Mouse (Mus musculus) thymus, postnatal 4 days (tissue): Measurements from ENCODE around the gene Pik3c2g.
"Not testable (repeated sequence)": the region's sequence is repeated elsewhere in the genome, so short reads cannot be mapped to it uniquely, and the experiment has no call there.

Source experiments
- DNase-seq: peaks from one replicate; pipeline ENCODE4 v3.0.0; 2021

The Pik3c2g gene

GRCm38 (mm10) chr6:139846889-139847544, 260.0 kb downstream of the Pik3c2g start:
- no peak for DNase-seq

- DNase-seq, result no peak
Observed at GRCm38 (mm10) chr6:139849931-139850330, 262.9 kb downstream of the Pik3c2g start.

- DNase-seq, result no peak
Observed at GRCm38 (mm10) chr6:139851705-139852603, 264.9 kb downstream of the Pik3c2g start.

- DNase-seq, result no peak
Observed at GRCm38 (mm10) chr6:139852836-139853235, 265.8 kb downstream of the Pik3c2g start.

- DNase-seq, result no peak
Observed at GRCm38 (mm10) chr6:139860141-139860540, 273.1 kb downstream of the Pik3c2g start.

- DNase-seq, result no peak
Observed at GRCm38 (mm10) chr6:139861534-139861933, 274.5 kb downstream of the Pik3c2g start.

GRCm38 (mm10) chr6:139865059-139865673, 278.1 kb downstream of the Pik3c2g start:
- no peak for DNase-seq

GRCm38 (mm10) chr6:139874418-139875176, 287.6 kb downstream of the Pik3c2g start:
- DNase-seq, result peak; percentile 41

- no peak for DNase-seq
Observed at GRCm38 (mm10) chr6:139876691-139877090, 289.7 kb downstream of the Pik3c2g start.

GRCm38 (mm10) chr6:139877476-139878361, 290.7 kb downstream of the Pik3c2g start:
- DNase-seq, result no peak

GRCm38 (mm10) chr6:139878362-139878696, 291.3 kb downstream of the Pik3c2g start:
- DNase-seq, result no peak

GRCm38 (mm10) chr6:139882076-139882475, 295.1 kb downstream of the Pik3c2g start:
- DNase-seq, result no peak

GRCm38 (mm10) chr6:139887175-139887574, 300.2 kb downstream of the Pik3c2g start:
- DNase-seq, result no peak

GRCm38 (mm10) chr6:139895637-139896036, 308.6 kb downstream of the Pik3c2g start:
- DNase-seq, result no peak

GRCm38 (mm10) chr6:139899630-139900151, 312.7 kb downstream of the Pik3c2g start:
- DNase-seq, result no peak

- DNase-seq, result no peak
Observed at GRCm38 (mm10) chr6:139901801-139902200, 314.8 kb downstream of the Pik3c2g start.

GRCm38 (mm10) chr6:139907138-139907537, 320.1 kb downstream of the Pik3c2g start:
- DNase-seq, result no peak

GRCm38 (mm10) chr6:139908997-139909669, 322.1 kb downstream of the Pik3c2g start:
- DNase-seq, result no peak

- DNase-seq, result no peak
Observed at GRCm38 (mm10) chr6:139928766-139929165, 341.7 kb downstream of the Pik3c2g start.

GRCm38 (mm10) chr6:139934861-139935260, 347.8 kb downstream of the Pik3c2g start:
- no peak for DNase-seq

GRCm38 (mm10) chr6:139937581-139937980, 350.6 kb downstream of the Pik3c2g start:
- not testable (repeated sequence) for DNase-seq
